Mouse (Mus musculus) layer of hippocampus, adult 11-12 months (tissue): ENCODE results near the gene Ccdc9.

Experiments
- DNase-seq: peaks from one replicate; pipeline ENCODE4 v3.0.0; 2022; ENCODE audit warnings: low spot score

Gene Ccdc9

DNA sequence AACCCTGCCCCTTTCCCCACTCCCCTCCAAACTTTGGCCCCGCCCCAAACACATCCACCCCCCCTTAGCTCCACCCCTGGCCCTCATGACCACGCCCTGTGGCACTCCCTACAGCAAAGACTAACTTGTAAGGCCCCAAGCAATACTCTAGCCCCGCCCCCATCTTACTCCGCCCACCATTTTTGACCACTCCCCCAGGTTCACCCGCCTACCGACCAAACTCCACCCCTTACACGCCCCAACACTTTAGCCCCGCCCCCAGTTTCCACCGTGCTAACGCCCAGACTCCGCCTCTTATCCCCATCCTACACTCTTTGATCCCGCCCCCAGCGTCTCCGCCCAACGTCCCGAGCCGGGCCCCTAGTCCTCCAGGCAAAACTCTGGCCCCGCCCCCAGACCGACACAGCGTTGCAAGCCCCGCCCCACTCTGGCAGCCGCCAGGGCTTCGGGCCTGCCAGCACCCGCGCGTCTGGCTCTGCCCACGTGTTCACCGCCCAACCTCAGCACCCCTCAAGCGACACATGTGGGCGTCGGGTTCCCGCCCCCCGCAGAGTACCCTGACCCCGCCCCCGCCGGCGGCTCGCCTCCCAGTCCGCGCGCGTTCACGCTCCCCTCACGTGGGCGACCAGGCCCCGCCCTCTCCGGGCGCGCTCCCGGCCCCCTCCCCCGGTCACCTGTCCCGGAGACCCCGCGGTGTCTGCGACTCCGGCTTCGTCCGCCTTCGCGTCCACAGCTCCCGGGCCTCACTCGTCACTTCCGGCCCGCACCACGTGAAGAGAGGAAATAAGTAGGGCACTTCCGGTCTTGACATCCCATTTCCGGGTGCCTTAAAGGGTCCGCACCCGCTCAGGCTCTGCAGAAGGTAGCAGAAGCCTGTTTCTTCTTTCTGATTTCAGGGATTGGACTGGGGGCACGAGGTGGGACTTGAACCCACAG, at the start of gene Ccdc9:
Ccdc9 (minus strand) TSS at position 770 of the 936 bp plus-strand sequence.
- peak; percentile 100 for DNase-seq

DNA sequence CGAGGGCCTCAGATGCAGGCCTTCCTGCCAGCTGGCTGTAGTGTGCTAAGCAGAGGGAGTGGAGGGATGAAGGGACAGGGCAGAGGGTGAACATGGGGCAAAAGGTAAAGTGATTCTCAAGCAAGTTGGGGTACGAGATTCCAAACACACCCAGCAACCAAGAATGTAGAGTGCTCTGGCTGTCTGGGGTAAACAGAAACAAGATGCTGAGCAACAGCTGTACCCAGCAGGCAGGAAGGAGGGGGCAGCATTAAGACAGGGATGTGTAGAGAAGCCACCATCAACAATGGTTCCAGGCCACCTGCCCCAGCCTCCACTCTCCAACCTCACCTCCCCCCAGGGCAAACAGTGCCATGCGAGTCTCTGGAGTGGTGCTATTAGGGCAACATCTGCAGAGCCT, 42.6 kb upstream of the Ccdc9 start:
- DNase-seq: no peak

DNA sequence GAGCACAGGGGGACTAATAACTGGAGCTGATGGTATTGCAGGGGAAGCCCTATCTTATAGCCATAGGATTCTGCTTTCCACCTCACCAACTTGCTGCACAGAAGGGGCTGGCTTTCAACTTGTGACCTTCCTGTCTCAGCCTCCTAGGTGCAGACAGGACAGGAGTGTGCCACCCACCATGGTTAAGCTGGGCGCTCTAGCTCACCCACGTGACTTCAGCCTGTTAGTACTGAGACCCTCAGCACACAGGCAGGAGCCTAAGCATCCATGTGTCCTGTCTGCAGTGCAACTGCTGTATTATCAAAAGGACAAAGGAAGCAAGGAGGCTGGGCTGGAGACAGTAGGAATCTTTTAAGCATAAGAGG, 40.0 kb upstream of the Ccdc9 start:
- DNase-seq: no peak

DNA sequence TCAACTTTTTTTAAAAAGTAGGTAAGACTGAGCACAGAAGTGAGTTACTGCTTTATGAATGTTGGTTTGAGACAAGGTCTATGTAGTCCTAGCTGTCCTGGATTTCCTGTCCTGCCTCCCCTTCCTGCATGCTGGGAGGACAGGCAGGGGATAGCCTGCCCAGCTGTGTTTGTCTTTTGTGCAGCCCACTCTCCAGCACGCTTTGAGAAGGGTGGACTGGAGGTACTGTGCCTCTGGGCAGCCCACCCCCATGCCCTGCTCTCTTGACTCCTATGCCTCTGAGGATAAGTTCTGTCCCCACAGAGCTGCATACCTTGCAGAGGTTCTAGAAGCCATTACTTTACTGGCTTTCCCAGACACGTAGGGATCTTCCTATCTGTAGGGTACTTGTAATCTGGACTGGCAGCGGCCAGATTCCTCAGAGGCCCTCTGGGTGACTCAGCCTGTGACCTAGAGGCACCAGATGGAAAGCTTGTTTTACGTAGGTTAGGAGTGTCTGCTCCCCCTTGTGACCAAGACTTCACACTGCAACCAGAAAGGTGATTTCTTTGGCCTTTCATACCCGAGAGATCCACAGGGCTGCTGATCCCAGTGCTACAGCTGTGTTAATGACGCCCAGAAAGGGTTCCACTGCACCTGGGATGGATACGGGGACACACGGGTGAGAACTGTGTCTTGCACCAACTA, 39.5 kb upstream of the Ccdc9 start:
- DNase-seq: peak; percentile 57

DNA sequence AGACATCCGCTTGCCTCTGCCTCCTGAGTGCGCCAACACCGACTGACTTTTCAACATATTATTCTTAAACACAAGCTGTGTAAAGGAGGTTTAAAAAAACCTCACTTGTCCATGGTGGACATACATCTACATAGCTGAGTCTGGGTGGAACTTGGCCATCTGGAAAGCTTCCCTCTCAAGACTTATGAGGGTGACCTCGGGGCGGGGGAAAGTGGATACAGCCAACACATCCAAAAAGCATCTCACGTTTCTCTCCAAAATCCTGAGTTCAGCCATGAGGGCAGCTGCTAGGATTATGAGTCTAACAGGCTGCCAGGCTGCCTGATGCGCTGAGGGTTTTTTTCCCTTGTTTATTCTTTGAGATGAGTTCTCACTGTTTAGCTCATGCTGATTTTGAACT, 38.1 kb upstream of the Ccdc9 start:
- DNase-seq: no peak

DNA sequence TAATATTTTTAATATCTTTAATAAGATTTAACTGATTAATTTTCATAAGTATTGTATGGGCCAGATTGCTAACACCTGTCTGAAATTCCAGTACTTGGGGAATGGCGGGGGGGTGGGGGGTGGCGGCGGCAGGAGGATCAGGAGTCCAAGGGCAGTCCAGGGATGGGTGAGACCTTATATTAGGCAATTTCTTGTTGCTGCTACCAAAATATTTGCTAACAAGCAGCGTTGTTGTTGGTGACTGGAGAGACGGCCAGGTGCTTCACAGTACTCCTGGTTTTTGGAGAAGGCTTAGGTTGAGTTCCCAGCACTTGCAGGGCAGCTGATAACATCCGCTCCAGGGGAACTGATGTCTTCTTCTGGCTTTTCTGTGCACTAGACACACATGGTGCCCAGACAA, 33.9 kb upstream of the Ccdc9 start:
- no peak for DNase-seq

DNA sequence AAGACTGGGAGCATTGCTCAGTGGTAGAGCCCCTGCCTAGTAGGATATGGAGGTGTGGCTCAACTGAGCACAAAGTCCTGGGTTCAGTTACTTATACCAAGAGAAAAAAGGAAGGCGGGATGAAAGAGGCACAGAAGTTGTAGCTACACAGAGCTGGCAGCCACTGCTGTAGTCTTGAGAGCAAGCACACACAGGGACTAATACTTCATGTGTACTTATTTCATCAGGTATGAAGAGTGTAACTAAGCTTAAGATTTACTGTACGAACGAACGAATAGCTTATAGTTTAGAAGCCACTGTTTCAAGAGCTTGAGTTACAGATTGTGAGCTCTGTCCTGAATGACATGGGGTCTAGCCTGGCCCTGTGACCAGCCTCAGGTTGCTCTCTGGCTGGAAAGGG, 32.6 kb upstream of the Ccdc9 start:
- no peak for DNase-seq

DNA sequence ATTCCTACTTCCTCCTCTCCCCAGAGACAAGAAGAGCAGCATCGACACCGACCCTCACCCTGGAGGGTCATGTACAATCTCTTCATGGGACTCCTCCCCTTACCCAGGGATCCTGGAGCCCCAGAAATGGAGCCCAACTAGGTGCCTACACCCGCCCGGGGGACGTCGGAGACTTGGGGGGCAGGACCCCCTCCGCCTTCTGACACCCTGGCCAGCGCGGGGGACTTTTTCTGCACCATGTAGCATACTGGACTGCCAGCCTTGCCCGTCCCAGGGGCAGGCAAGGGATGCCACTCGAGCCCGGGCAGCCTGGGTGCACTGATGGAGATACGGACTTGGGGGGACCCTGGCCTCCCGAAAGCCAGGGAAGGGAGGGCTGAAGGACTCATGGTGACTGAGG, 30.5 kb upstream of the Ccdc9 start:
- DNase-seq: no peak

DNA sequence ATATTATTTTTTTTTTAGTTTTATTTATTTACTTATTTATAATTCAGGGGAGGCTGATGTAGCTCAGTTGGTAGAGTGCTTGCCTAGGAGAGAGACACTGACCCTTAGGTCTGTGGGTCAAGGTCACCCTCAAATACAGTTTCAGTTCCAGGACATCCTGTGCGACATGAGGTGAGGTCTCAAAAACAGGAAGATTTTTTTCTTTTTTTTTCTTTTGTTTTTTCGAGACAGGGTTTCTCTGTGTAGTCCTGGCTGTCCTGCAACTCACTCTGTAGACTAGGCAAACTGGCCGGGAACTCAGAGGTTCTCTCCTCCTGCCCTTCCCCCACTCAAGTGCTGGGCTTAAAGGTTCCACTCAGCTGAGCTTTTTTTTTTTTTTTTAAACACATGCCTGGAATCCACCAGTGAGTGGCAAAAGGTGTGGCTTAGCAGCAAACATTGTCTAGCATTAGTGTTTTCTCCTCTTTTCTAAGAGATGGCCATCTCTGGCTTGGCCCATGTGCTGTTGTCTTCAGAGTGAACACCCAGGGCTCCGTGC, 28.7 kb upstream of the Ccdc9 start:
- no peak for DNase-seq

DNA sequence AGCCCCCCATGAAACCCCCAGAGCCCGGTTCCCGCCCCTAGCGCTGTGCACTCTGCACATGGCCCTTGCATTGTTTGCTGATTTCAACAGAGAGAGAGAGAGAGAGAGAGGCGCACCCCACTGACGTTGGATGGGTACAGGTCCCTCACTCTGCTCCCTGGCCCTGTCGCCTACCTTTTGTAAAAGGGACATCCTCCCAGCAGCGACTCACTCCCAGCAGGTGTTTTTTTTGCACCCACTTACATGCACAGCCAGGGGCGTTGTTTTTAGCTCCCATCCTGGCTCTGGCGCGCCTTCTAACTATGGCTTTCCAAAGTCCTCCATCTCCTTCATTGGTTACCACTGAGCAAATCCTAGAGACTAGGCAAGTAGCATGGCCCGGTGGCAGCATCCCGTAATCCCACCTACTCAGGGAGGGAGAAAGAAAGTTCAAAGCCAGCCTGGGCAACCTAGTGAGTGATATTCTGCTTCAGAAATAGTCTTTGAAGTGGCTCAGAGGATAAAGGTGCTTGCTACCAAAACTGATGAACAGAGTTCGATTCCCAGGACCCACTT, 27.7 kb upstream of the Ccdc9 start:
- DNase-seq: no peak

DNA sequence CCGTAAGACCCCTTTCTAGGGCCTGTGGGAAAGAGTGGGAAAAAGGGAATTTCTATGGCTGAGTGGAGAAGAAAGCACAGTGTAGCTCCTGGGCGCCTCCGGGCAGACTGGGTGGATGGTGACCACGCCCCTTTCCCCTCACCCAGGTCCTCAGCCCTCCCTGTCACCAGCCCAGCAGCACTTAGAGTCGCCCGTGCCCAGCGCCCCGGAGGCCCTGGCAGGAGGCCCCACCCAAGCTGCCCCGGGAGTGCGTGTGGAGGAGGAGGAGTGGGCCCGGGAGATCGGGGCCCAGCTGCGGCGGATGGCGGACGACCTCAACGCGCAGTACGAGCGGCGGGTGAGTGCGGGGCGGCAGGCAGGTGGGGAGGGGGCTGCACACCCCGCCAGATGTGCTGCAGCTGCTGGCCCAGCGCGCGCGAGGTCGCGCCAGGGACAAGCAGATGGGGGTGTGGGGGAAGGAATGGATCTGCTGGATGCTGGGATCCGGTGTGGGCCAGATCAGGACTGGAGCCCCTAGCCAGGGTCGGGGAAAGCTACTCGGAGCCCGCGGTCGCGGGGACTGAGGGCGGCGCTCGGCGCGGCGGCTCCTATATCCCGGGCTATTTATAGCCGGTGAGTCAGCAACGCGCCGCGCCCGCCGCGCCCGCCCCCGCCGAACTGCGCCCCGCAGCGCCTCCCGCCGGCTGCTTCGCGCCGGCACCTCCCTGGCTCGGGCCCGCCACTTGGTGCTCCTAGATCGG, 27.1 kb upstream of the Ccdc9 start:
- peak; percentile 76 for DNase-seq

DNA sequence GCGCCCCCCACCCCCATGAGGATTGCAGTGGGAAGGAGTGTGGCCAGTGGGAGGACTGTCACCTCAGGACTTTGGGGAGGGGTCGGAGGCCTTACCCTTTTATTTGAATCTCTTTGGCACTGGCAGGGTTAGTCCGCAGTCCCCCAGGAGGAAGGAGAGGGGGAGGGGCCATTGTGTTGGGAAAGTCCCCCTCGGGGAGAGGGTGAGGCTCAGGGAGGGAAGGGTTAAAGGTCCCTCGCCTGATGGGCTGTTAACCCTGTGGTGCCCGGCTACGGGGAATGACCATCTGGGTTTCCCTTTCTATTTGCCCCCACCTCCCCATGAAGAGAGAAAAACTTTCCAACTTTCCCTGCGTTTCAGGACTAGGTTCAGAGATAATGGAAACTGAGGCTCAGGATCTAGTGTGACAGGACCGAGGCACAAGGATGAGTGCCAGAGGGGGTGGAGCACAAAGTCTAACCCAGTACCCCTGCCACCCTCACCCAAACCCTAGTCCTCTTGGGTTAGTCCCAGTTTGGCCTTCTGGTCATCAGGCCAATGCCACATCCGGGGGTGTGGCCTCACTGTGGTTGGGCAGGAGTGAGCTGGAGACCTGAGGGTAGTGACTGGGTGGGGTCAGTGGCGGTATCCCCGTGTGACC, 26.2 kb upstream of the Ccdc9 start:
- peak; percentile 43 for DNase-seq

DNA sequence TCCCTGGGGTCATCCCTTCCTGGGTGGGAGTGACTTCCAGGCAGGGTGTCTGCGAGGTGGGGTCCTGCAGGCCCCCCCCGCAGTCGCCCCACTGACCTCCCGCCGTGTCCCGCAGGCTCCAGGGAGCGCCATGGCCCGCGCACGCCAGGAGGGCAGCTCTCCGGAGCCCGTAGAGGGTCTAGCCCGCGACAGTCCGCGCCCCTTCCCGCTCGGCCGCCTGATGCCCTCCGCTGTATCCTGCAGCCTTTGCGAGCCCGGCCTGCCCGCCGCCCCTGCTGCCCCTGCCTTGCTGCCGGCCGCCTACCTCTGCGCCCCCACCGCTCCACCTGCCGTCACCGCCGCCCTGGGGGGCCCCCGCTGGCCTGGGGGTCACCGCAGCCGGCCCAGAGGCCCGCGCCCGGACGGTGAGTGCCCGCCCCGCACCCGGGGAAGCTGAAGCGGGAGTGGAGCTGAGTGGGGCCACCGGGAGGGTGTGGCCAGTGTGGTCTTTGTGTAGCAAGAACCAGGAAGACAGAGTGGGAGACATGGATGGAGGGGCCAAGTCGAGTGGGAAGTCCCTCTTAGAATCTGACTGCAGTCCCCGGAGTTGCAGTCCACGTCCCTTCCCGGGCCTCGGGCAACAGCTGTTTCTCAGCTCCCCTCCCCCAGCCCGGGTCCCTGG, 25.5 kb upstream of the Ccdc9 start:
- no peak for DNase-seq

DNA sequence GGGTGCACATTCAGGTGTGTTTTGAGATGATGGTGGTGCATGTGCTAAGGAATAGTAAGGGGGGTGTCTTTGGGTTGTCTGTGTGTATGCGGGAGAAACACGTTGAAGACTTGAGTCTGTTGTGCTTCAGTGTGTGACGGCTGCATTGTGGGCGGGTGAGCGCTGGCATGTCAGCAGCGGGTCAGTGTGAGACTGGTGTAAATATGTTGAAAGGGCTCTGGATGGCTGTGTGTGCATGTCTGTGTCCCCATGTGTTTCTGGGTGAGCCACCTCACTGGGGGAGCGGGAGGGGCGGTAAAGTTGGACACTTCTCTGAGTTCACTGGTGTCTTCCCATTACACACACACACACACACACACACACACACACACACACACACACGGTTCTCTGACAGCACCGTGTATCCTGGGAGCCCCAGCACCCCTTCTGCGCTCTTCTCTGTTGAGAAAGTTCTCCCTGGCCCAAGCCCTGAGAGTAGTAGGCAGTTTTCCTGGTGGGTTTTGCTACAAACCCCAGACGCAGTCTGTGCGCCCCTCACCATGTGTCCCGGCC, 24.9 kb upstream of the Ccdc9 start:
- DNase-seq: peak; percentile 29

DNA sequence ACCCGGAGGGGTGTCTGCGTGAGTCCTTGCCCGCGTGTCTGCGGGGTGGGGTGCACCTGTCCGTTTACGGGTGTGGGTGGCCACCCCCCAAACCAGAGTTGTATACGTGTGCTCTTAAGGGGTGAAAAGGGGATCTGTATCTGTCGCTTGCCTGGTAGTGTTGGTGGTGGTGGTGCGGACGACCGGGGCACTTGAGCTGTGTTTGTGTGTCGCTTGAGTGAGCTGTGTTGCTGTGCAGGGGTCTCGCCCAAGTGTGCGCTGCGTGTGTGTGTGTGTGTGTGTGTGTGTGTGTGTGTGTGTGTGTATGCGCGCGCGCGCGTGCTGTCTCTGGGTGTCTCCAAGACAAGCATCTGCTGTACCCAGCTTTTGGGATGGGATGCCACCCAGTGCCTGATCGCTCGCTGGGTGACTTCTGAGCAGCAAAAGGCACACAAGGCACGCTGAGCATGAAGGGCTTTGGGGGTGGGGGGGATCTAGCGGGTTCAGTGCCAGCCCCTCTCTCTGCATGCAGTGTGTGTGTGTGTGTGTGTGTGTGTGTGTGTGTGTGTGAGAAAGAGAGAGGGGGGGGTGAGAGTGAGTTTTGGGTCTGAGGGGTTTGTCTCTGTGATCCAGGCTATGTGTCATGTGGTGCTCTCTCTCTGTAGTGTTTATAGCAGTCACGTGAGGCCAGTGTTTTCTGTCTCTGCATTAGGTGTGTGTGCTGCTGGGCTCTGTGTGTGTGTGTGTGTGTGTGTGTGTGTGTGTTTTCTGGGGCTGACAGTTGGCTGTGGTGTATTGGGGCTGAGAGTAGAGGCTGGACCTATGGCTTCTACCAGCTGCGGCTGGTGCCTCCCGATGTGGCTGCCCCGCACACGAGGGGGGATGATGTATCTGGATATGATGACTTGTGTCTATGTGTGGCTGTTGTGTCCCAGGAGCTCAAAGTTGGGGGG, 24.2 kb upstream of the Ccdc9 start:
- peak; percentile 71 for DNase-seq

DNA sequence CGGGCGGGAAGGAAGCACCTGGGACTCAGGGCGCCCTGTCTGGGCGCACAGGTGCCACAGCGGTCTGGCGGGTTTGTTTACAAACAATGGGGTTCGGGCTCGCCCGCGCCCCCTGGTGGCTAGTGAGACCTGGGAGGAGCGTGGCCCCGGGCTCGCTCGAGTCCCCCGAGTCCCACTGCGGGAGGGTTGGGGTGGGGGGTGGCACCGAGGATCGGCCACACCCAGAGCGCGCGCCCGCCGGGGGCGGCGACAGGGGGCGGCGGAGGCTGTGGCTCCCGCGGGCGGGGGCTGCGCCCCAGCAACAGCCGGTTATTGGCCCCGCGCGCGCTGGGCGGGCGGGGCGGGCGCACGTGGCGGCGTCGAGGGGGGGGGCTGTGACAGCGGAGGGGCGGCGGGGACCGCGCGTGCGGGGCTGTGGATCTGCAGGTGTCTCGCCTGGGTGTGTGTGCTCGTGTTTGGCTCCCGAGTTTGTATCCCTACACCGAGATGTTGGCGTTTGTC, 23.5 kb upstream of the Ccdc9 start:
- DNase-seq: peak; percentile 87

DNA sequence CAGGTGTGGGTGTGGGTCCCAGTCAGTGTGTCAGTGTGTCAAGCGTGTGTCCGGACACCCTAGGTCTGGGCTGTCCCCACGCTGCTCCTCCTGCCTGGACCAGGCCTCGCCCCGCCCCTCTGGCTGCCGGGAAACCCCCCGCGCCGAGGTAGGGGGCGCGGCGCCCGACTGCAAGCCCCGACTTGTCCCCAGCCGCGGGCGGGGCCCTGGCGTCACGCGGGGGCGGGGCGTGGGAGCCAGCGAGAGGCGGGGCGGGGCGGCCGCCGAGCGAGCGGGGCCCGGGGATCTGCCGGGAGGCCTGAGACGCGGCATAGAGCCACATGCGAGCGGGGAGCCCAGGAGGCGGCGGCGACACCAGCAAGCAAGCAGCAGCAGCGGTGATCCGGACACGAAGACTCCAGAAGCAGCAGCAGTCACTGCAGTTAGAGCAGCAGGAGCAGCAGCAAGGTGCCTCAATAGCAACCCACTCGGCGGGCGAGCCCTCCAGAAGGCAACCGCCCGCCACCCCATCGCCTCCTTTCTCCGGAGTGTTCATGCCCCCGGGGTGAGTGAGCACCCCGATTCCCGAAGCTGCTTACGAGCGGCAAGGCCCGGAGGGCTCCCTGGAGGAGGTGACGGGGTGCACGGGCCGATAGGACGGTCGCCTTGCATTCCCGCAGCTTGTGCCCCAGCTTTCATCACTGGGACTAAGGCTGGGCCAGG, 22.9 kb upstream of the Ccdc9 start:
- DNase-seq: peak; percentile 88

DNA sequence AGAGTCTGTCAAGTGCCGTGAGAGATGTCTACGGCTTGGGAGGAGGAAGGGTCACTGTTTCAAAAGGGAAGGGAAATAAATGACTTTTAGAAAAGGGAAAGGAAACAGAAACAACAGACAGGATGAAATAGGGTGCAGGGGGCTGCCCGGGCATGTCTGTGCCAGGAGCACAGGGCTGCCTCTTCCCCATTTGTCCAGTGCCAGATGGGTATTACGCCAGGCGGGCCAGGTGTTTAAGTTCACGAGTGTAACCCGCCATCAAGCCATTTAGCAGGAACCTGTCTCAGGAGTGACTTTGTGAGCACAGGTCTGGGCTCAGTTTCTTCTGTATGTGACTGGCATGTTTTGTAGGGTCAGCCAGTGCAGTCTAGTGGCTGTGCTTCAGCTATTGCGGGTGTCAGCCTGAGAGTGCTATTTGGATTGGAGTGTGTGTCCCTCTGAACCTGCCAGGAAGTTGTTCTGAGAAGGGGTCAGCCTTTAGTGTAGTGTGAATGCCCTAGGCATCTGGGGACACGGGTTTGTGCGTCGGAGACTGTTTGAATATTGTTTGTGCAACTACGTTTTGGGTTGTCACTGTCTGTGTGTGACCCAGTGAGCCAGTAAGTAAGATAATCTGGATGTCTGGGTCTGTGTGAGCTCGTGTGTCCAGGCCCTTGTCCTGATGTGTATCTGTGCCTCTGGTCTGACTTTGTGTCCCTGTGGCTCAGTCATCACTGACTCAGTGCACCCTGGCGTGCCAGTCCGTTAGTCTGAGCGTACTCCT, 22.1 kb upstream of the Ccdc9 start:
- peak; percentile 53 for DNase-seq
